Mouse (Mus musculus): ENCODE measurements around the gene Adgrv1. TPM values are rescaled to one million over a fixed set of nuclear protein-coding genes. Genes with fewer than 3 reads are reported as not detected.
A peak's percentile ranks its signal among the peaks of the same experiment; 100 is the strongest.

Adgrv1 gene
- polyA plus RNA-seq, 2 experiments: 0.55 to 0.96 TPM

DNA sequence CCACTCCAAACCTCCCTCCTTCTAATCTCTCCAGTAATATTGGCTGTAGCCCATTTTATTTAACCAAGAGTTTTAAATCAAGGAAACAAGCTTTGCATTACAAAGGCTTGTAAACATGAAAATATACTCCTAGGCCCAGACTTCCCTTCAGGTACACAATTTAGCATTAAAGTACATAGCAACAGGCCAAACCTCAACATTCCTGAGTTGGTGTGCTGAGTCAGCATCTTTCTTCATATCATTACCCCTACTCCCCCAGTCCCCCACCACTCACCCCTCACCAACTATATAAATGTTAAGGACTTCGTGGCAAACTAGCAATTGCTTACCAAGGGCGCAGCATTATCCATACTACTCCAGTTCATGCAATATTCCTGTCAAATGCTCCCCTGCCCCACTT lies 510.7 kb downstream of the Adgrv1 start:
- ATAC-seq (ENCODE audit: low FRiP score, low read depth) (no peak), DNase-seq (ENCODE audit: low spot score) (no peak)
- Histone ChIP-seq H3K36me3 (ENCODE audit: control insufficient read depth, insufficient read depth, low read length) (no peaks in the 10 kb centered on the region), H3K27me3 (ENCODE audit: control insufficient read depth, insufficient read depth, low read length) (no peaks in the 10 kb centered on the region), H3K4me2 (replicated peaks; ENCODE audit: low read depth, low read length, severe bottlenecking) (no peak overlapping the region), H3K9me3 (ENCODE audit: control insufficient read depth, low read length) (no peaks in the 10 kb centered on the region), H3K27ac (replicated peaks; ENCODE audit: low read depth, low read length) (no peak overlapping the region), H3K9ac (ENCODE audit: low read depth, low read length, severe bottlenecking) (no peak overlapping the region), H3K4me1 (ENCODE audit: control insufficient read depth, insufficient read depth, low read length) (no peaks in the 10 kb centered on the region), H3K4me3 (replicated peaks; ENCODE audit: low read length) (no peak overlapping the region)
- no peak for TF ChIP-seq POLR2A (IDR thresholded peaks at IDR 0.05; ENCODE audit: borderline replicate concordance, extremely low read depth, insufficient read depth, insufficient read length)
- WGBS: 79% methylated on average over 2 of the region's 2 CpGs

DNA sequence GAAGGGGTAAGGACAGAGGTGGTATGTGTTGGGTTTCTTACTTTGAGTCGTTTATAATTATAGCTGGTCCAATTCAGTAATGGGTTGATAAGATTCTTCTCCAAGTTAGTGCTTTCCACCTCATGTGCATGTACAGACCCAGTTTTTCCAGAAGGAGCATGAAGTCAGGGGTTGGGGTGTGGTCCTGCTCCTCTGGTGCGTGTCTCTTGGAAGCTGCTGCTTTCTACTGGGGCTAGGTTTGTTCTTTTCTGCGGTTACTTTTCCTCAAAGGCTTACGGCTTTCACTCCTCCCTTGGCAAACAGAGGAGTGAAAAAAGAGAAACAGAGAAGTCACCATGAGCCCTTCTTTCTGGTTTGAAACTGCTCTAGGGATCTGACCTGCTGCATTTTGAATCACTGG lies 522.5 kb downstream of the Adgrv1 start:
- Histone ChIP-seq H3K27me3 (ENCODE audit: control insufficient read depth, insufficient read depth, low read length) (no peaks in the 10 kb centered on the region), H3K9ac (ENCODE audit: low read depth, low read length, severe bottlenecking) (no peak overlapping the region), H3K4me2 (replicated peaks; ENCODE audit: low read depth, low read length, severe bottlenecking) (no peak overlapping the region), H3K27ac (replicated peaks; ENCODE audit: low read depth, low read length) (no peak overlapping the region), H3K9me3 (ENCODE audit: control insufficient read depth, low read length) (no peaks in the 10 kb centered on the region), H3K4me1 (ENCODE audit: control insufficient read depth, insufficient read depth, low read length) (peaks cover 4% of the 10 kb centered on the region; the same call in 1 of the 2 replicates), H3K36me3 (ENCODE audit: control insufficient read depth, insufficient read depth, low read length) (no peaks in the 10 kb centered on the region), H3K4me3 (replicated peaks; ENCODE audit: low read length) (no peak overlapping the region)
- TF ChIP-seq POLR2A (IDR thresholded peaks at IDR 0.05; ENCODE audit: borderline replicate concordance, extremely low read depth, insufficient read depth, insufficient read length): no peak
- ATAC-seq (ENCODE audit: low FRiP score, low read depth): no peak
- DNase-seq (ENCODE audit: low spot score): no peak
- 83% methylated on average over 4 of the region's 4 CpGs for WGBS

- Histone ChIP-seq H3K9me3 (ENCODE audit: control insufficient read depth, low read length) (no peaks in the 10 kb centered on the region), H3K9ac (ENCODE audit: low read depth, low read length, severe bottlenecking) (no peak overlapping the region), H3K4me1 (ENCODE audit: control insufficient read depth, insufficient read depth, low read length) (peaks cover 4% of the 10 kb centered on the region; the same call in 1 of the 2 replicates), H3K27me3 (ENCODE audit: control insufficient read depth, insufficient read depth, low read length) (no peaks in the 10 kb centered on the region), H3K27ac (replicated peaks; ENCODE audit: low read depth, low read length) (no peak overlapping the region), H3K4me2 (replicated peaks; ENCODE audit: low read depth, low read length, severe bottlenecking) (no peak overlapping the region), H3K4me3 (replicated peaks; ENCODE audit: low read length) (no peak overlapping the region), H3K36me3 (ENCODE audit: control insufficient read depth, insufficient read depth, low read length) (no peaks in the 10 kb centered on the region)
- ATAC-seq (ENCODE audit: low FRiP score, low read depth) (peak; percentile 57; the same call in 1 of the 2 replicates), DNase-seq (ENCODE audit: low spot score) (peak; percentile 47)
- WGBS: 60% methylated on average over 6 of the region's 6 CpGs
- TF ChIP-seq POLR2A (IDR thresholded peaks at IDR 0.05; ENCODE audit: borderline replicate concordance, extremely low read depth, insufficient read depth, insufficient read length): no peak
Measured at GRCm38 (mm10) chr13:81109676-81110075, 523.3 kb downstream of the Adgrv1 start.

GRCm38 (mm10) chr13:81108526-81109302 lies 524.2 kb downstream of the Adgrv1 start:
- Histone ChIP-seq H3K36me3 (ENCODE audit: control insufficient read depth, insufficient read depth, low read length) (no peaks in the 10 kb centered on the region), H3K27ac (replicated peaks; ENCODE audit: low read depth, low read length) (0 out of 2 replicates have a peak overlapping the region, but pooled peaks have one; percentile 19), H3K9ac (ENCODE audit: low read depth, low read length, severe bottlenecking) (no peak overlapping the region), H3K4me3 (replicated peaks; ENCODE audit: low read length) (no peak overlapping the region), H3K4me1 (ENCODE audit: control insufficient read depth, insufficient read depth, low read length) (peaks cover 6% of the 10 kb centered on the region), H3K27me3 (ENCODE audit: control insufficient read depth, insufficient read depth, low read length) (no peaks in the 10 kb centered on the region), H3K9me3 (ENCODE audit: control insufficient read depth, low read length) (no peaks in the 10 kb centered on the region), H3K4me2 (replicated peaks; ENCODE audit: low read depth, low read length, severe bottlenecking) (no peak overlapping the region)
- ATAC-seq (ENCODE audit: low FRiP score, low read depth) (peak; percentile 64), DNase-seq (ENCODE audit: low spot score) (no peak)
- no peak for TF ChIP-seq POLR2A (IDR thresholded peaks at IDR 0.05; ENCODE audit: borderline replicate concordance, extremely low read depth, insufficient read depth, insufficient read length)
- 50% methylated on average over 8 of the region's 8 CpGs for WGBS

DNA sequence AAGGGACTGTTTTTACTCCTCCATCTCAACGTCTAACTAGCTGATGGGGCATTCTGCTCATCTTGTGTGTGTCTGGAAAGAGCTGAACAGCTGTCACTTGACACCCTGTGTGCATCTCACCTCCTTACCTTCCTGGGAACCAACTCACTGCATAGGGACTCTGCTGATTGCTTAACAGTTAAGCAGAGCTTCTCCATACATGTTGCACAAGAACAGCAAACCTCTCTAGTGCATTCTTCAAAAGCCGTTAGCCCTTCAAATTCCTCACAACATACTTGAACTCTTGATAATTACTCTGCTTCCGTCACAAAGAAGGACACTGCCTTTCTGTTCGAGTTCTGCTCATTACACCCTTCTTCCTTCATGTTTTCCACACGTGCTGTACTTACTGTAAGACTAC lies 525.5 kb downstream of the Adgrv1 start:
- no peak overlapping the region for H3K4me2 ChIP-seq (replicated peaks; ENCODE audit: low read depth, low read length, severe bottlenecking)
- DNase-seq (ENCODE audit: low spot score) (no peak), ATAC-seq (ENCODE audit: low FRiP score, low read depth) (no peak)
- H3K36me3 ChIP-seq (ENCODE audit: control insufficient read depth, insufficient read depth, low read length): no peaks in the 10 kb centered on the region
- H3K4me1 ChIP-seq (ENCODE audit: control insufficient read depth, insufficient read depth, low read length): peaks cover 6% of the 10 kb centered on the region
- WGBS: 52% methylated on average over 5 of the region's 5 CpGs
- no peak overlapping the region for H3K27ac ChIP-seq (replicated peaks; ENCODE audit: low read depth, low read length)
- no peaks in the 10 kb centered on the region for H3K27me3 ChIP-seq (ENCODE audit: control insufficient read depth, insufficient read depth, low read length)
- no peaks in the 10 kb centered on the region for H3K9me3 ChIP-seq (ENCODE audit: control insufficient read depth, low read length)
- no peak for TF ChIP-seq POLR2A (IDR thresholded peaks at IDR 0.05; ENCODE audit: borderline replicate concordance, extremely low read depth, insufficient read depth, insufficient read length)
- no peak overlapping the region for H3K4me3 ChIP-seq (replicated peaks; ENCODE audit: low read length)
- H3K9ac ChIP-seq (ENCODE audit: low read depth, low read length, severe bottlenecking): no peak overlapping the region
